Mouse (Mus musculus) right cerebral cortex, postnatal 4 days (tissue): ENCODE results near the gene Adarb1.

Source experiments
- DNase-seq: peaks from one replicate; pipeline ENCODE4 v3.0.0-alpha.2; 2022

The Adarb1 gene

GRCm38 (mm10) chr10:77418138-77418537 is at the start of gene Adarb1:
Adarb1 (minus strand) TSS chr10:77418270.
- DNase-seq, result peak; percentile 88

- no peak for DNase-seq
These were observed 49.3 kb upstream of the Adarb1 start for GRCm38 (mm10) chr10:77467407-77467806.

DNA sequence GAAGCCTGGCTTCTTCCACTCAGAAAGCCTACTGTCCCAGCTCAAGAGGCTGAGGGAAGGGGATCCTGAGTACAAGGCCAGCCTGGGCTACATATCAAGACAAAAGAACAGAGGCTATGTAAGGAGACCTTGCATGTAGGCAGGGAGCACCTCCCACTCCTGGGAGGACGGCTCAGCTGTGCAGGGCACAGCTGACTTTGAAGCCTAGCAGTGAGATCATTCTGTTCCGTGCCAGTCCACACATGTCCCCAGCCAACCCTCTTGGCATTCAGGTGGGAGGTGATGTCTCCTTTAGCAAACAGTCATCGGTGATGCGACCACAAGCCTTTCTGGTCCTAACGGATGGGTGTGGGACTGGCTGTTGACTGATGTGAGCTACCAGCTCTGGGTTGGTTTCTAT is 47.8 kb upstream of the Adarb1 start:
- DNase-seq, result no peak

GRCm38 (mm10) chr10:77464181-77464936 is 46.3 kb upstream of the Adarb1 start:
- DNase-seq, result peak; percentile 46

DNA sequence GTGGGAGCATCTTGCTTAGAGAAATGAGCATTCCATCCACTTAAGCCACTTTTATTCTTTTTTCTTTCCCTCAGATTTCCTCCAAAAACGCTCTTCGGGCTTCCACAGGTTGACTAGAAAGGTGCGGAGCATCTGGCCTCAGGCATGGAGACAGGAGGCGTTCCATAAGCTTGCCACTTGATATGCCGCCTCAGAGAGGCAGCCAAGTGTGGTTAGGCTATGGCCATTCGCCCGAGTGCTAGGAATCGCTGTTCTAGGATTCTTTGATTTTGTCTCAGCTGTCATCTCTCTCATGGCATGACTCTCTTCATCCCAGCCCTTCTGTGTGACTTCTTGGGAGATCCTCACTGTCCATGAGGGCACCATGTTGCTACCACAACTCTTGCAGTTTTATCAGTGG is 43.1 kb upstream of the Adarb1 start:
- DNase-seq, result no peak

GRCm38 (mm10) chr10:77457701-77458100 is 39.6 kb upstream of the Adarb1 start:
- DNase-seq, result no peak

- DNase-seq, result no peak
These were observed 38.4 kb upstream of the Adarb1 start for GRCm38 (mm10) chr10:77456507-77456906.

GRCm38 (mm10) chr10:77455251-77456010 is 37.4 kb upstream of the Adarb1 start:
- DNase-seq, result no peak

GRCm38 (mm10) chr10:77454795-77455194 is 36.7 kb upstream of the Adarb1 start:
- DNase-seq, result no peak

- no peak for DNase-seq
These were observed 33.8 kb upstream of the Adarb1 start for GRCm38 (mm10) chr10:77451822-77452221.

DNA sequence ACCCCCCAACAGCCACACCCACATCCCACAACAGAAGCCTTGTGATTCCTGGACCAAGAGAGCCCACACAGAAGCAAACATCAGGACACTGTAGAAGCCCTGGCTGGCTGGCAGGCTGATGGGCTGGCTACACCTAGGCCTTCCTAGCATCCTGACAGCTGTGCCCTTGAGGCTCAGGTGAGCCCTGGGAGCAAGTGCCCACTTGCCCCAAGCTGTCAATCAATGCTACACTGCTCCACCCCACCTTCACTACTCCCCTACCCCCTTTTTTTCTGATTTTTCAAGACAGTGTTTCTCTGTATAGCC is 32.0 kb upstream of the Adarb1 start:
- DNase-seq, result no peak

DNA sequence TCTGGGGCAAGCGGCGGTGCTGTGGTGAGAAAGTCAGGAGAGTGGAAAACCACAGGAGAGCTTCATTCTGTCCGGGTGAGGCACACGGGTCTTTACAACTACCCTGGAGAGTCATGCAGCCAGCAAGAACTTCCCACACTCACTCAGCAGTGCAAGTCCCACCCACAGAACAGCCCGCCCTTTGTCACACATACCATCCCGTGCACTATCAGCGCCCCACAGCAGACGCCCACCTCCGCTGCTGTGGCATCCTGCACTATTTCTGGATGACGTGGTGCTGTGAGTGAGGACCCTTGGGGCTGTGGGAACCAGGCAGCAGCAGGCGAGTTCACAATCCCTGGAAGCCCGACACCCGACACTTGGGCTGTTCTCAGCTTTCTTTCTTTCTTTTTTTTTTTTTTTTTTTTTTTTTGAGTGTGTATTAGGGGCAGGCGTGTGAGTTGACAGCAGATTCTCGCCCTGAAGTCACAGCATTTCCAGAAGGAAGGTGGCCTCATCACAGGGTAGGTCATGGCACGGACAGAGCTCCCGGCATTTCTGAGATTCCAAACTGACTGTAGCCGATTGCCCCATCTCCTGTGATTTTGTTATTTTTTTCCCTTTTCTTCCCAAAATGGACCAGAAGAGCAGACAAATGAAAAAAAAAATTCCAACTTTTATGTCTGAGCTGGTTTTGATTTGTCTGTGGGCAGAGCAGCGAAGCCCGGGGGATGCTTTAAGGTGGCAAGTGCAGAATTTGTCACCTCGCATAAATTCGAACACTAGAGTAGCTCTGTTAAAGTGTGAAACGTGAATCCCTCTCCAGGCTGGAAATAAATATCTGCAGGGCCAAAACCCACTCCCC is 31.5 kb upstream of the Adarb1 start:
- no peak for DNase-seq

GRCm38 (mm10) chr10:77448698-77449247 is 30.7 kb upstream of the Adarb1 start:
- no peak for DNase-seq

GRCm38 (mm10) chr10:77448209-77448608 is 30.1 kb upstream of the Adarb1 start:
- DNase-seq, result no peak

GRCm38 (mm10) chr10:77447755-77448154 is 29.7 kb upstream of the Adarb1 start:
- no peak for DNase-seq

GRCm38 (mm10) chr10:77442250-77442649 is 24.2 kb upstream of the Adarb1 start:
- no peak for DNase-seq

GRCm38 (mm10) chr10:77441812-77442211 is 23.7 kb upstream of the Adarb1 start:
- DNase-seq, result no peak

DNA sequence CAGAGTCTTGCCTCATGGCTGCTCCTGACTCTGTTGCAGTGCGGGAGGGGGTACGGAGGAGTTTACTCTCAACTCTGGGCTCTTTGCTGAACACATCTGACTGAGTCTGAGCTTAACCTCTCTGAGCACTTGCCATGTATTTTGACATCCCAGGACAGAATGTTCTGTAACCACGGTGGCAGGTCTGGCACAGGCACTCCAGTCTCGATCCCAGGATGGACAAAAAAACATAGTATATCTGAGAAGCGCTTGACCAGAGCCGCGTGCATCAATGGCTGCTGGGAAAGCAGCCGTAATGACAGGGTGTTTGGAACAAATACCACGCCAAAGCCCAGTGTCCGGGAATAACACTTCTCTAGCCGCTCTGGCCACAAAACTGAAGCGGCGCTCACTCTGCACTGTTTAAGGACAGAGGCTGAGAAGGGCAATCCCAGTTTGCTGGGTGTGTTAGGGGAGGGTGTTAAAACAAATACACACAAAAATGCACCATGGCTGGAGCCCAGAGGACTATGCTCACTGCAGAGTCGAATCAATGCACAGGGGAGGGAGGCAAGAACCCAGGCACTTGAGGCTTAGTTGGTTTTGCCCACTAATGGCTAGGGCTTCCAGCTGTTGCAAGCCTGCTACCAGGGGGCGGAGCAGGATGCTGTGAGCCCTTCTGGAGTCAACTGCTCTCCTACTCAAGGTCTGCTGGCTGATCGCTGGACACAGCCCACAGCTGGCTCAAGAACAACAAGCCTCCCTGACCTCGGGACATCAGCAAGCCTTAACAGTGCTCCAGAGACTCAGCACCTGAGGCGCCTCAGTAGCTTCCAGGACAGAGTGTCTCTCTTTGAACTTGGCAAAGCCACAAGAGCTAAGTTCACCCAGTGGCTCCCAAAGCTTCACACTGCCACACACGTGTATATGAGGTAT is 23.0 kb upstream of the Adarb1 start:
- no peak for DNase-seq

DNA sequence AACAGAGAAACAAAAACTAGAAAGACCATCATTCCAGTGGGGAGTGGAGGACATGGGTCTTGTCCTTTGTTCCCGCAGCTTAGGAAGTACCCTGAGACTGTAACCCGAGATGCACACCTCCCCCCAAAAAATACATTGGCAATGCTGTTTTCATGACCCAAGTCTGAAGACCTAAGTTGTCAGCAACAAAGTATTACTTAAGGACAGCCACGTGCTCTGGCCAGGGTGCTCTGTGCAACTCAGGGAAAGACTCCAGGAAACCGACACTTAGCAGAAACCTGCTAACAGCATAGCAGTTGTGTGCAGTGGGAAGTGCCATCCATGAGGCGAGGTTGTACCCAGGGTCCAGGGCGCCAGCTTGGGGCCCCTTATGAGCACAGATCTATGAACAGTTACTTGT is 22.2 kb upstream of the Adarb1 start:
- no peak for DNase-seq

- DNase-seq, result no peak
These were observed 21.0 kb upstream of the Adarb1 start for GRCm38 (mm10) chr10:77439026-77439425.

DNA sequence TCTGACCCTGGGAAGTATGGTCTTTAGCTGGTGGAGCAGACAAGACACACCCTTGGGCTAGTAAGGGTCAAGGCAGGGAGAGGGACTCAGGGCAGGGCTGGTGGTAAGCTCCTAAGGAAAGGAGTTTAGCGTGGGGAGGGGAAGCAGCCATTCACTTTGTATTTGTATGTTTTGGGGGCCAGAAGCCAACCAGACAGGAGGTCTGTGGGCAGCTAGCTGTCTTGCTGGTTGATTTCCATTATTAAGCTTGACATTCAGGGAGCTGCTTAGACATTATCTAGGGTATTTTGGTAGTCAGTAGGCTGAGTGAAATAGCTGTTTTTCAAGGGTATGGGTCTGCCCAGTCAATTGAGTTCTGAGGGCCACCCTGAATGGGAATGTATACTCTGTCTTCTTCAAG is 20.0 kb upstream of the Adarb1 start:
- DNase-seq, result no peak

GRCm38 (mm10) chr10:77435343-77435742 is 17.3 kb upstream of the Adarb1 start:
- DNase-seq, result no peak
